Mouse (Mus musculus) embryonic fibroblast, embryonic 13.5 days (primary cell): ENCODE results near the gene Fasl.

ENCODE experiments used
- CTCF ChIP-seq: IDR thresholded peaks from 2 replicates; pipeline ENCODE4 v1.5.1; 2011; ENCODE audit warnings: mild to moderate bottlenecking, control low read depth, low read length, moderate library complexity, borderline replicate concordance; ENCODE audit not compliant: insufficient read depth
- POLR2A ChIP-seq: IDR thresholded peaks from 2 replicates; pipeline ENCODE4 v1.6.1; 2011; ENCODE audit warnings: low read depth, mild to moderate bottlenecking, control low read depth, low read length, moderate library complexity

DNA sequence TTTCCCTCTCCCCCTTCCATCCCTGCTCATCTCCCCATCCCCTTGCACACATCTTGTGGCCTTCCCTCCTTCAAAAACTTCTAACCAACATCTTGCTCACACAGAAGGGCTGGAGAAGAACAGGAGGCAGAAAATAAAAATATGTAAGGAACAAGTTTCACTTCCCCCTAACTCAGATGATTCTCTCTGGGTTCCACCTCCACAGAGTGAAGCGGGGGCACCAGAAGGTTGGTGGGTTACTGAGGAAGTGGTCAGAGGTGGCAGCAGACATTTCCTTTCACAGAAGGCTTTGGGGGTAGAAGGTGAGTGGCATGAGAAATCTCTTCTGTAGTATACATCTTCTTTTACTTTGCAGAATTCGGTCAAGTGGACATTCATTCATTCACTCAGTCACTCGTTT, 10.6 kb upstream of the Fasl start:
- no peak for TF ChIP-seq POLR2A
- no peak for TF ChIP-seq CTCF
